Mouse (Mus musculus) midbrain, embryonic 11.5 days (tissue): ENCODE data around the gene Tmed3. TPM values are rescaled to one million over a fixed set of nuclear protein-coding genes. Genes with fewer than 3 reads are reported as not detected.

Experiments
- ATAC-seq: fragments of 200-750 bp; cut with Nextera tagmentation; 2 replicates; pipeline ENCODE4 v1.8.0; 2017; ENCODE audit warnings: moderate TSS enrichment, moderate library complexity; ENCODE audit not compliant: low FRiP score
- DNase-seq: peaks from one replicate; pipeline ENCODE4 v3.0.0; 2015; ENCODE audit warnings: low spot score; ENCODE audit errors: missing footprints
- H3K27ac ChIP-seq: fragments of 300-500 bp; sonication (generic); 2 replicates; pipeline ENCODE4 v1.5.1; 2014; ENCODE audit warnings: low read depth, low read length
- H3K27me3 ChIP-seq: fragments of 300-500 bp; sonication (generic); 2 replicates; pipeline ENCODE4 v1.6.1; 2014; ENCODE audit warnings: mild to moderate bottlenecking, low read length, moderate library complexity, mixed read lengths; ENCODE audit not compliant: control insufficient read depth, insufficient read depth
- H3K36me3 ChIP-seq: fragments of 300-500 bp; sonication (generic); 2 replicates; pipeline ENCODE4 v1.6.1; 2014; ENCODE audit warnings: mild to moderate bottlenecking, low read length, moderate library complexity, mixed read lengths; ENCODE audit not compliant: control insufficient read depth, insufficient read depth
- H3K4me1 ChIP-seq: fragments of 300-500 bp; sonication (generic); 2 replicates; pipeline ENCODE4 v1.6.1; 2014; ENCODE audit warnings: low read length; ENCODE audit not compliant: control insufficient read depth, insufficient read depth
- H3K4me2 ChIP-seq: fragments of 300-500 bp; sonication (generic); 2 replicates; pipeline ENCODE4 v1.6.1; 2014; ENCODE audit warnings: mild to moderate bottlenecking, moderate library complexity
- H3K4me3 ChIP-seq: fragments of 300-500 bp; sonication (generic); 2 replicates; pipeline ENCODE4 v1.5.1; 2014; ENCODE audit warnings: low read depth, low read length
- H3K9ac ChIP-seq: fragments of 300-500 bp; sonication (generic); 2 replicates; pipeline ENCODE4 v1.6.1; 2014; ENCODE audit warnings: low read length
- H3K9me3 ChIP-seq: fragments of 300-500 bp; sonication (generic); 2 replicates; pipeline ENCODE4 v1.6.1; 2016; ENCODE audit warnings: low read length; ENCODE audit not compliant: control insufficient read depth
- WGBS: fragments of 180-500 bp; shearing (Covaris S2); extraction: QIAGEN DNeasy Blood & Tissue Kit; methylation state at CpG from one replicate; pipeline ENCODE4 v1.1.7; 2014; 5-methylcytosine and 5-hydroxymethylcytosine counted together
- polyA plus RNA-seq: library from polyadenylated mRNA; unstranded; fragments of >200 nt; fragmentation: Nextera tagmentation; extraction: Ambion mirVana; gene quantifications from 2 replicates; pipeline ENCODE4 v1.2.1, GENCODE M21; 2014

Gene Tmed3
- polyA plus RNA-seq, 1 experiment from 2014 or later = 44.3 TPM

- Histone ChIP-seq H3K4me1 (no peaks in the 10 kb centered on the region), H3K9ac (no peak overlapping the region), H3K4me2 (no peak overlapping the region), H3K4me3 (no peak overlapping the region), H3K27me3 (no peaks in the 10 kb centered on the region), H3K27ac (no peak overlapping the region), H3K9me3 (no peaks in the 10 kb centered on the region), H3K36me3 (no peaks in the 10 kb centered on the region)
- DNase-seq (no peak), ATAC-seq (no peak)
- 87% methylated on average over 4 of the region's 4 CpGs for WGBS
Measured at GRCm38 (mm10) chr9:89667306-89667942, 37.4 kb downstream of the Tmed3 start.

GRCm38 (mm10) chr9:89650913-89651312 is 54.0 kb downstream of the Tmed3 start:
- no peaks in the 10 kb centered on the region for H3K9me3 ChIP-seq
- no peaks in the 10 kb centered on the region for H3K27me3 ChIP-seq
- H3K4me3 ChIP-seq = no peak overlapping the region
- 78% methylated on average over 6 of the region's 6 CpGs for WGBS
- DNase-seq (no peak), ATAC-seq (no peak)
- H3K4me2 ChIP-seq = no peak overlapping the region
- no peaks in the 10 kb centered on the region for H3K4me1 ChIP-seq
- H3K36me3 ChIP-seq = no peaks in the 10 kb centered on the region
- no peak overlapping the region for H3K27ac ChIP-seq
- H3K9ac ChIP-seq = no peak overlapping the region

Other genes starting within 250 kb of the Tmed3 start
- gene Minar1, start 81.9 kb downstream of the Tmed3 start, polyA plus RNA-seq = 0.01 and 0.12 TPM in 2 replicates
- 0.07 TPM in 1 of 2 replicates, not detected in the other for gene Ankrd34c, start 33.4 kb upstream of the Tmed3 start, polyA plus RNA-seq
- gene Rasgrf1, start 204.8 kb upstream of the Tmed3 start, polyA plus RNA-seq = 0.07 and 0.18 TPM in 2 replicates